Mouse (Mus musculus): ENCODE results near the gene Znrf1. TPM values are rescaled to one million over a fixed set of nuclear protein-coding genes. Genes with fewer than 3 reads are reported as not detected.

Gene Znrf1
- polyA plus RNA-seq, 1 experiment from 2014 or later = 48.0 TPM

DNA sequence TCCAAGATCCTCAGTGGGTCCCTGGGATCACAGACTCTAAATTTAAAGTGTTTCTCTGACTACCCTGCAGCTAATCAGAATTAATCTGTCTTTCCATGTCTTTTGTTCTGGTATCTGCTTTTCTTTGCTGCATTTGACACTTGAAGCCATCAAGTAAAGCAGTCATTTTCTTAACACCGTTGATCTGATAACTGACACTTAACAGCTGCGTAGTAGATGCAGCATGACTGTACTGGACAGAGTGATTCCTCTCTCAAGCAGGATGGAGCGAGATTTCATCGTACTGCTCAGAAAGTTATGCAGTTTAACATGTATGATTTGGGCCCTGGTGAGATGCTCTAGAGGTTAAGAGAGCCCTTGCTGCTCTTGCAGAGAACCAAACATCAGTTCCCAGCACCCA lies 39.6 kb downstream of the Znrf1 start:
- WGBS = 92% methylated on average over 4 of the region's 4 CpGs
- H3K4me3 ChIP-seq = no peak overlapping the region
- no peak overlapping the region for H3K9ac ChIP-seq
- peaks cover 48% of the 10 kb centered on the region for H3K4me1 ChIP-seq
- peaks cover 4% of the 10 kb centered on the region; the same call in 1 of the 2 replicates for H3K36me3 ChIP-seq (ENCODE audit: poor library complexity, severe bottlenecking)
- no peaks in the 10 kb centered on the region for H3K9me3 ChIP-seq (replicated peaks)
- no peak for ATAC-seq
- H3K4me2 ChIP-seq = no peak overlapping the region
- H3K27me3 ChIP-seq = no peaks in the 10 kb centered on the region
- H3K27ac ChIP-seq = no peak overlapping the region

DNA sequence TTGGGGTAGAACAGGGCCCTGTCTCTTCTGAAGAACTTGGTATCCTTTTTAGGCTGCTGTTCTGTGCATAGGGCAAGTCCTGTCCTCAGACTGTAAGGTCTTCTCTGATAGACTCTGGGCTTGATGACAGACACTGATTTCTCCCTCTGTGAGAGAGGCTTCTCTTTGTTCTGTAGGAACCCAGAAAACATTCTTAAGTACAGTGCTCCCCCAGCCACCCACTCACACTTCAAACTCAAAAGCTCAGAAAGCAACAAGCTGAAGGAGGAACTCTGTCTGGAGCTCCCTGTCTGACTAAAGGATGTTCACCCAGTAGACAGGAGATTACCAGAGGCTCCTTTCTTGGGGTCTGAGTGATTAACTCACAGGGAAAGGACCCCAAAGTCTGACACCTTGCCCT lies 40.6 kb downstream of the Znrf1 start:
- H3K9ac ChIP-seq = no peak overlapping the region
- H3K4me3 ChIP-seq = no peak overlapping the region
- ATAC-seq = no peak
- H3K9me3 ChIP-seq (replicated peaks) = no peaks in the 10 kb centered on the region
- H3K27ac ChIP-seq = no peak overlapping the region
- no peak overlapping the region for H3K4me2 ChIP-seq
- H3K36me3 ChIP-seq (ENCODE audit: poor library complexity, severe bottlenecking) = peaks cover 4% of the 10 kb centered on the region; the same call in 1 of the 2 replicates
- H3K4me1 ChIP-seq = peaks cover 47% of the 10 kb centered on the region
- no peaks in the 10 kb centered on the region for H3K27me3 ChIP-seq

DNA sequence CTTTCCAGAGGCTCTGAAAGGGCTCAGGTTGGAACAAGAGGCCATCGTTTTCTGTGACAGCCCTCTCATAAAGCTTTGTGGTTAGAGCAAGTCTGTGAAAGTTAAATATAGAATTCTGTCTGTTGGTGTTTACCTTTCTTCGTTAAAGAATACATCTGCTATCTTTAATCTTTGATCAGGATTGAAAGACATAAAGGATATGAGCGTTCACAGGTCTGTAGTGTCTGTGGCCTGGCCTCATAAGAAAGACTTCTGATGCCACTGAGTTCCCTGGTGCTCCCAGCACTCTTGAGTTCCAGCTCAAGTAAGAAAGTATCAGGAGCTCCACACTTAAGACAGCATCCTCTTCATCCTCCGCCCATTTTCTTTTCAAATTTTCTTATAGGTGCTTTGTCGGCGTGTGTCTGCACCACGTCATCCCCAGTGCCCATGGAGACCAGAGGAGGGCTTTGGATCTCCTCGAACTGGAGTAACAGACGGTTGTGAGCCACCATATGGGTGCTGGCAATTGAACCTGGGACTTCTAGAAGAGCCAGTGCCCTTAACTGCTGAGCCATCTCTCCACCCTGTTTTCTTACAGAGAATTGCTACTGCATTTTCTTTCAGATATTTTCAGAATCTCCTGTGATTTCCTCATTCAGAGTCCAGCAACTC lies 42.1 kb downstream of the Znrf1 start:
- no peak overlapping the region for H3K4me2 ChIP-seq
- no peaks in the 10 kb centered on the region for H3K27me3 ChIP-seq

DNA sequence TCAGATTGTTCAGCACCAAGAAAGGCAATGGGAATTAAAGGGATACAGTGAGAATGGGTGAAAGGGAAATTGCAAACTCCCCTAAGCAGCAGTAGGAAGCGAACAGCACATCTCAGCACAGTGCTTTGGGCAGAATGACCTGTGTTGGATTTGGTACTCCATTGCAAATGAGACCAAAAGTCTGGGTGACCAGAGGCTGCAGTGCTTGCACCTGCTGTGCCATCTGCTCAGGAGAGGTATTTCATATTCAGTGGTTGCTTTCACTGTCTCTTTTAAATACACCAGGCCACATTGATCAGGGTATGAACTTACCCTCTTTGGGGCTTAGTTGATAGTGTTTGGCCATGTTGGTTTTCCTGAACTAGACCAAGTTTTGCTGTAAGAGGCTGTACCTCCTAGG lies 43.4 kb downstream of the Znrf1 start:
- H3K9ac ChIP-seq = no peak overlapping the region
- no peak for ATAC-seq
- no peaks in the 10 kb centered on the region for H3K27me3 ChIP-seq
- 91% methylated on average over 1 of the region's 1 CpGs for WGBS
- H3K4me1 ChIP-seq = peaks cover 30% of the 10 kb centered on the region; the same call in 1 of the 2 replicates
- H3K4me2 ChIP-seq = no peak overlapping the region
- H3K9me3 ChIP-seq (replicated peaks) = no peaks in the 10 kb centered on the region
- H3K4me3 ChIP-seq = no peak overlapping the region
- peaks cover 4% of the 10 kb centered on the region; the same call in 1 of the 2 replicates for H3K36me3 ChIP-seq (ENCODE audit: poor library complexity, severe bottlenecking)
- 0 out of 2 replicates have a peak overlapping the region, but pooled peaks have one; percentile 4 for H3K27ac ChIP-seq

More for the DNA sequence above, 42.1 kb downstream of the Znrf1 start:
- no peak overlapping the region for H3K9ac ChIP-seq
- no peak overlapping the region for H3K27ac ChIP-seq
- WGBS = 95% methylated on average over 9 of the region's 9 CpGs
- H3K36me3 ChIP-seq (ENCODE audit: poor library complexity, severe bottlenecking) = peaks cover 4% of the 10 kb centered on the region; the same call in 1 of the 2 replicates
- peaks cover 40% of the 10 kb centered on the region for H3K4me1 ChIP-seq
- ATAC-seq = no peak
- no peaks in the 10 kb centered on the region for H3K9me3 ChIP-seq (replicated peaks)
- no peak overlapping the region for H3K4me3 ChIP-seq

DNA sequence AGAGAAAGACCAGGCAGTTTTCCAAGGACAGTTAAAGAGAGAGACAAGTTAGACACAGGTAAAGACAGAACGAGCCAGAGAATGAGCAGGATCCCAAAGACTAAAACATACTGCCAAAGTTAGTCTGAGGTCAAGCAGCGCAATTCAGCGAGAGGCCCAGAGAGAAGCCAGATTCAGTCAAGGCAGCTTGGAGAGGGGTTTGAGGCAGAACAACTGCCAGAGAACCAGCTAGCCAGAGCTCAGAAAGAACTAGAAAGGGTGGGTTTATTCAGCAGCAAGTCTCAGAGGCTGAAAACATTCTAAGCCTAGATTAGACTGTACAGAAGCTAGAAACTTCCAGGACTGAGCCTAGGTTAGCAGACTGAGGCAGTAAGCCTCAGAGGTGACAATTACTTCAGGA lies 44.4 kb downstream of the Znrf1 start:
- WGBS = 95% methylated on average over 3 of the region's 3 CpGs

DNA sequence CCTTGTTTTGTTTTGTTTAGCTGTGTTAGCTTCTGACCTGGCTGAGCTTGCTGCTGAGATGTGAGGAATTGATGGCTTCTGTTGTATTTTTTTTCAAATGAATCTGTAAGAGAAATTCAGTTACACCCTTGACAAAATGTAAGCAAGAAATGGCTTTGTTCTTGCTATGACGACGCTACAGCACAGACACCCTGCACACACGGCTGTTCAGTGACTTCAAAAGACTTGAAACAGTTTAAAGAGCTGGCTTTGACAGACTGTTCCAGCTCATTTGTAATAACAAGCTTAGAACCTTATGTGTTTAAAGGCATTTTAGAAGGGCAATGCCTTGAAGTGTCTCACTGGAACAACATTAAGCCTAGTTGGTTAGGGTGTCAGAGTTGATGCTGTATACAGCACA lies 46.5 kb downstream of the Znrf1 start:
- Histone ChIP-seq H3K27me3 (no peaks in the 10 kb centered on the region), H3K36me3 (ENCODE audit: poor library complexity, severe bottlenecking) (peaks cover 4% of the 10 kb centered on the region; the same call in 1 of the 2 replicates), H3K9me3 (replicated peaks) (no peaks in the 10 kb centered on the region), H3K4me3 (no peak overlapping the region), H3K27ac (no peak overlapping the region), H3K4me2 (no peak overlapping the region), H3K9ac (no peak overlapping the region), H3K4me1 (peaks cover 22% of the 10 kb centered on the region; the same call in 1 of the 2 replicates)
- ATAC-seq = no peak
- WGBS = 63% methylated on average over 3 of the region's 3 CpGs

More for the DNA sequence above, 44.4 kb downstream of the Znrf1 start:
- no peaks in the 10 kb centered on the region for H3K9me3 ChIP-seq (replicated peaks)
- no peaks in the 10 kb centered on the region for H3K27me3 ChIP-seq
- peaks cover 4% of the 10 kb centered on the region; the same call in 1 of the 2 replicates for H3K36me3 ChIP-seq (ENCODE audit: poor library complexity, severe bottlenecking)
- H3K4me1 ChIP-seq = peaks cover 30% of the 10 kb centered on the region; the same call in 1 of the 2 replicates
- H3K4me3 ChIP-seq = no peak overlapping the region
- no peak overlapping the region for H3K4me2 ChIP-seq
- H3K27ac ChIP-seq = no peak overlapping the region
- no peak overlapping the region for H3K9ac ChIP-seq
- ATAC-seq = no peak

DNA sequence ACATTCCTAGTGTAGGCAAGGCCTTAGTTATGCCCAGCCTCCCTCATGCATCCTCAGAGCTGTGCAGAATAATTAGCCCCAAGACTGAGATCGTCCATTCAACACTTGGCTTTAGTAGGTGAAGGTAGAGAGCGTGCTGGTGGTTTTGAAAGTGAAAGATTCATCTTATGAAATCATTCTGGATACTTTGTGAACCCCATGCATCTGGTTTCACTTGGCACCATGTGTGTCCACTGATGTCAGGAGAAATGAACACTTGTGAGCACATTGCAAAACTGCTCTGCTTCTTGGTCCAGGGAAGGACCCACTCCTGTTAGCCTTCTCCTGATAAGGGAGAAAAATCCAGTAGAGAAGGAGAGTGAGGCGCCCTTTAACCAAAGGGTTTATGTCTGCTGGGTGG lies 49.0 kb downstream of the Znrf1 start:
- Histone ChIP-seq H3K4me1 (peaks cover 14% of the 10 kb centered on the region), H3K27me3 (no peaks in the 10 kb centered on the region), H3K4me3 (no peak overlapping the region), H3K9ac (no peak overlapping the region), H3K9me3 (replicated peaks) (no peaks in the 10 kb centered on the region), H3K36me3 (ENCODE audit: poor library complexity, severe bottlenecking) (no peaks in the 10 kb centered on the region), H3K4me2 (no peak overlapping the region), H3K27ac (no peak overlapping the region)
- WGBS = 88% methylated on average over 3 of the region's 3 CpGs
- no peak for ATAC-seq

DNA sequence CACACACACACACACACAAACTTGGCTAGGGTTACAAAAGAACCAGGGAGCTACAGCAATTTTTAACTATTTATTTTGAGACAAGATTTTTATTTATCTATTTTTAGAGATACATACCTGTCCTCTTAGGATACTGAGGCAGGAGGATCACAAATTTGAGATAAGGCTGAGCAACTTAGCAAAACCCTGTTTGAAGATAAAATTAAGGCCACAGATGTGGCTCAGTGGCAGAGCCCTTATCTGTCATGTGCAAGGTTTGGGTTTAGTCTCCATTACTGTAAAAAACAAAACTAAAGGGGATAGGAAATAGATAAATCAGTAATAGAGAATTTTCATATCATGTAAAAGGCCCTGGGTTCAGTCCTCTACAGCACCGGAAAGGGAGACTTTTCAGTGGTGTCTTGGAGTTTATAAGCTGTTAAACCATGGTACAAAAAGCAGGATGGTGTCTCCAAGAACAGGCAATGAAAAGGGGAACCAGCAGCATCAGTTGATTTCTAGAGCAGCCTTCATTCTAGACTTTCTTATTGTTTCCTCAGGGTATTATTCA lies 51.7 kb downstream of the Znrf1 start:
- Histone ChIP-seq H3K4me2 (no peak overlapping the region), H3K27ac (no peak overlapping the region), H3K4me1 (peaks cover 20% of the 10 kb centered on the region), H3K27me3 (no peaks in the 10 kb centered on the region), H3K9ac (no peak overlapping the region), H3K36me3 (ENCODE audit: poor library complexity, severe bottlenecking) (no peaks in the 10 kb centered on the region), H3K9me3 (replicated peaks) (no peaks in the 10 kb centered on the region), H3K4me3 (no peak overlapping the region)
- ATAC-seq = no peak
- WGBS = 96% methylated on average over 1 of the region's 1 CpGs

DNA sequence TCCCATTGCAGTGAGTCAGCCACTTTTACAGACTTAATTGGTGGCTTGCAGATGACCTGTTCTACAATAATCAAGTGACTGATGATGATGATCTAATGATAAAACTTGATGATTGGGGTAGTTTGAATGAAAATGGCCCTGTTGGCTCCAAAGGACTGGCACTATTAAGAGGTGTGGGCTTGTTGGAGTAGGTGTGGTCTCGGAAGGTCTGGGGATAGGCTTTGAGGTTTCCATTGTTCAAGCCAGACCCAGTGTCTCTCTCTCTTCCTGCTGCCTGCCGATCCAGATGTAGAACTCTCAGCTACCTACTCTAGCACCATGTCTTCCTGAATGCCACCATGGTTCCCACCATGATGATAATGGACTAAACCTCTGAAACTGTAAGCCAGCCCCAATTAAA lies 52.4 kb downstream of the Znrf1 start:
- no peak overlapping the region for H3K4me2 ChIP-seq
- no peaks in the 10 kb centered on the region for H3K36me3 ChIP-seq (ENCODE audit: poor library complexity, severe bottlenecking)
- no peak overlapping the region for H3K27ac ChIP-seq
- ATAC-seq = no peak
- no peaks in the 10 kb centered on the region for H3K27me3 ChIP-seq
- peaks cover 23% of the 10 kb centered on the region for H3K4me1 ChIP-seq
- no peak overlapping the region for H3K9ac ChIP-seq
- H3K9me3 ChIP-seq (replicated peaks) = no peaks in the 10 kb centered on the region
- WGBS = 91% methylated on average over 2 of the region's 2 CpGs
- H3K4me3 ChIP-seq = no peak overlapping the region

DNA sequence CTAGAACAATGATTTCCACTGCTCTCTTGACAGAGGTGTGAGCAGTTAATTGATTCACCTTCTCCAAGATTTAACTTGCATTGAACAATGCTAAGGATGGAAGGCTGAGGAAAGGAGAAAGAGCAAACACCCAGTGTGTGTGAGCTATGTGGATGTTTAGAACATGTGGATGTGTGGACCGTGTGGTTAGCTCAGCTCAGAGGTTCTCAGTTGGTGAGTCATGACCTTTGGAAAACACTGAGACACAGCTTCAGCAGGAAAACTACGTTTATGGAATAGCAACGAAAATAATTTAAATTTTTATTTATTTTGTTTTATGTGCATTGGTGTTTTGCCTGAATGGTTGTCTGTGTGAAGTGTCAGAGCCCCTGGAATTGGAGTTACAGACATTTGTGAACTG lies 54.3 kb downstream of the Znrf1 start:
- H3K4me2 ChIP-seq = no peak overlapping the region
- H3K27me3 ChIP-seq = no peaks in the 10 kb centered on the region
- H3K4me1 ChIP-seq = peaks cover 40% of the 10 kb centered on the region
- no peak overlapping the region for H3K4me3 ChIP-seq
- WGBS = 92% methylated on average over 3 of the region's 3 CpGs
- no peaks in the 10 kb centered on the region for H3K36me3 ChIP-seq (ENCODE audit: poor library complexity, severe bottlenecking)
- ATAC-seq = no peak
- H3K9ac ChIP-seq = no peak overlapping the region
- no peak overlapping the region for H3K27ac ChIP-seq
- H3K9me3 ChIP-seq (replicated peaks) = no peaks in the 10 kb centered on the region

DNA sequence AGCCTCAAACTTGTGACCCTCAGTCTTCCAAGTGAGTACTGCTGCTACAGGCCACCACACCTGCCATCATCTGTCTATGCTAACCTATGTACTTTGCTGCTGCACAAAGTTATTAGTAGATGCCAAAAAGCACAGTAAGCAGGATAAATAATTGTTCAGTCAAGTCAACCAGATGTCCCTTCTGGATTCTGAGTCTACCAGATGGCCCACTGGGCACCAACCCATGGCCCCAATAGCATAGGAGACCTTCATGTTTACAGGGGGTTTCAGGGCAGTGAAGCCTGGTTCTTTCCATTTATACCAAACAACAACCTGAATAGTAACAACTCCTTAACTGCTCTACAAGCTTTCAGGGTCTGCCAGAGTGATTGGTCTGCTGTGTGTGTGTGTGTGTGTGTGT lies 55.3 kb downstream of the Znrf1 start:
- Histone ChIP-seq H3K4me1 (peaks cover 49% of the 10 kb centered on the region), H3K4me3 (no peak overlapping the region), H3K9ac (no peak overlapping the region), H3K27ac (no peak overlapping the region), H3K36me3 (ENCODE audit: poor library complexity, severe bottlenecking) (no peaks in the 10 kb centered on the region), H3K4me2 (no peak overlapping the region), H3K9me3 (replicated peaks) (no peaks in the 10 kb centered on the region), H3K27me3 (no peaks in the 10 kb centered on the region)
- no peak for ATAC-seq

DNA sequence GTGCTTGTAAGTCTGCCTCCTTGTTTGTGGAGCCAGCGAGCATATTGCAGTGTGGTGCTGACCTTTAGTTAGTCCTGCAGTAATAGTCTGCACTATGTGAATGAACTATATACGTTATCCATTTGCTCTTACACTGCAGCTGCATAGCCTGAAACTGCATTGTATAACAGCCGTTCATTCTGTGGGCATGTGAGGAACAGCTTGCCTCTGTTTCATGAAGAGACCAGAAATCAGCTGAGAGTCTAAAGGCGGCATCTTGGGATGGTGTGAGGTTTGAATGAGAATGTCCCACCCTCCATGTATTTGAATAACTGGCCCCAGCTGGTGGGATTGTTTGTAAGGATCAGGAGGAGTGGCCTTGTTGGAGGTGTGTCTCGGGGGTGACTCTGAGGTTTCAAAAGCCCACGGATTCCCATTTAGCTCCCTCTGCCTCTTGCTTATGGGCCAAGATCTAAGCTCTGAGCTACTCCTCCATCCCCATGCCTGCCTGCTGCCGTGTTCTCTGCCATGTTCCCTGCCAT lies 56.6 kb downstream of the Znrf1 start:
- H3K4me3 ChIP-seq = no peak overlapping the region
- no peaks in the 10 kb centered on the region for H3K27me3 ChIP-seq
- no peak overlapping the region for H3K27ac ChIP-seq
- peaks cover 62% of the 10 kb centered on the region for H3K4me1 ChIP-seq
- WGBS = 60% methylated on average over 7 of the region's 7 CpGs
- no peaks in the 10 kb centered on the region for H3K36me3 ChIP-seq (ENCODE audit: poor library complexity, severe bottlenecking)
- no peaks in the 10 kb centered on the region for H3K9me3 ChIP-seq (replicated peaks)
- H3K4me2 ChIP-seq = no peak overlapping the region
- no peak overlapping the region for H3K9ac ChIP-seq
- no peak for ATAC-seq
